Mouse (Mus musculus) kidney, embryonic 15.5 days (tissue): Measurements from ENCODE around the gene Enpp3. TPM values are rescaled to one million over a fixed set of nuclear protein-coding genes. Genes with fewer than 3 reads are reported as not detected.

Experiments used
- polyA plus RNA-seq: library from polyadenylated mRNA; unstranded; fragments of >200 nt; fragmentation: Nextera tagmentation; extraction: Ambion mirVana; gene quantifications from 2 replicates; pipeline ENCODE4 v1.2.1, GENCODE M21; 2015

Gene Enpp3
- polyA plus RNA-seq, 1 experiment from 2014 or later, result 6.4 TPM

Other genes with a start within 250 kb of the Enpp3 start
- gene Ccn2, start 247.4 kb downstream of the Enpp3 start, polyA plus RNA-seq, result 8.7 and 10.0 TPM in 2 replicates
- 3.9 and 4.1 TPM in 2 replicates for gene Enpp1, start 130.7 kb downstream of the Enpp3 start, polyA plus RNA-seq
- 22.3 and 23.3 TPM in 2 replicates for gene Med23, start 27.2 kb upstream of the Enpp3 start, polyA plus RNA-seq
- gene Arg1, start 84.7 kb upstream of the Enpp3 start, polyA plus RNA-seq, result 2.4 and 3.5 TPM in 2 replicates